Mouse (Mus musculus): ENCODE data around the gene Spata6. TPM values are rescaled to one million over a fixed set of nuclear protein-coding genes. Genes with fewer than 3 reads are reported as not detected.

The Spata6 gene
- 15.1 and 16.7 TPM in 2 replicates for polyA plus RNA-seq (2015; fragmentation: Nextera tagmentation; extraction: Ambion mirVana)

- no peaks in the 10 kb centered on the region for H3K27me3 ChIP-seq (ENCODE audit: control insufficient read depth, insufficient read depth, low read length)
- TF ChIP-seq EP300 (optimal IDR thresholded peaks at IDR 0.05) (no peak), CTCF (IDR thresholded peaks at IDR 0.05; ENCODE audit: low read depth) (no peak)
- H3K36me3 ChIP-seq (ENCODE audit: control insufficient read depth, insufficient read depth, low read length) = no peaks in the 10 kb centered on the region
- peak within 1 kb of the TSS; percentile 78 for H3K4me2 ChIP-seq (replicated peaks; ENCODE audit: low read depth)
- DNase-seq (ENCODE audit: low spot score) (peak; percentile 94), ATAC-seq (ENCODE audit: low FRiP score, low TSS enrichment) (peak; percentile 98)
- no peaks in the 10 kb centered on the region for H3K9me3 ChIP-seq (ENCODE audit: control insufficient read depth, low read length)
- peak within 1 kb of the TSS; percentile 95 for H3K4me3 ChIP-seq (ENCODE audit: low read depth, low read length)
- H3K4me1 ChIP-seq (replicated peaks; ENCODE audit: control insufficient read depth, insufficient read depth) = peaks cover 4% of the 10 kb centered on the region; the same call in 1 of the 2 replicates
- 1% methylated on average over 50 of the region's 50 CpGs for WGBS
- H3K9ac ChIP-seq (ENCODE audit: low read length) = peak within 1 kb of the TSS; percentile 85
- peak within 1 kb of the TSS; percentile 90 for H3K27ac ChIP-seq (replicated peaks)
Observed at GRCm38 (mm10) chr4:111719776-111720661, at the start of gene Spata6. Gene Spata6, plus strand, starts transcription at chr4:111719984.

DNA sequence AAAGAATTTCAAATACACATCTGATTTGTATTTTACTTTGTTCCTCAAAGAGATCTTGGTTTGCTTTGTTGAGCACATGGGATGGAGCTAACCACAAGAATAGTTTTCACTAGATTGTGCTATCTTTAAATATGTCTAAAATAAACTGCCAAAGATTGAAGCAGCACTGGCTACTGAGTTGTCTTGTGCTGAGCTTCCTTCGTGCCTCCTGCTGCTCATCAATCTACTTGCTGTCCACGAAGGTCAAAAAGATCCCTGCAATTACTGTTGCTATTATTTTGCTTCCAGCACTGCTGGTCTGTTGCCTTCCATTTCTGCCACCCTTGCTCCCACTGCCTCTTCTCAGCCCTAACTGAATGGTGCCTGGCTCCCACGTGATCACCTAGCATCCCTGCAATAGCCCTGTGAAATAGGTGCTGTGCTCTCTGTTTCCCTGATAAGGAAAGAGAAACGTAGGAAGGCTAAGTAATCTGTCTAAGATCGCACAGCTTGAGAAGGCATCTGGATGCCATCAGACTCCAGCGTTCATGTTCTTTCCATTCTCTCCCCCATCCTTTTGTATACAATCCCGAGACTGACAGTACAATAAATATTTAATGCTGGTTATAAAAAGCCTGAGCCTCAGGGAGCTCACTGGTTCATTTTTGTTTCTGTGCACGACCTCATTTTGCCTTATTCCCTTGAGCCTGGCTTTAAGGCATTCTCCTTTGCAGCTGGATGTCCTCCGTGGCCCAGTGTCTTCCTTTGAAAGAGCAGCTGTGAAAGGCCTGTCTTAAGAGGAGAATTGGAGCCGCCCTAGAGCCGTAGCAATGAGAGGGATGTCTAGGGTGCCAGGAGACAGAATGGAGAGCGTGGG, 49.0 kb upstream of the Spata6 start:
- TF ChIP-seq CTCF (IDR thresholded peaks at IDR 0.05; ENCODE audit: low read depth) = no peak
- TF ChIP-seq EP300 (optimal IDR thresholded peaks at IDR 0.05) = no peak
- no peaks in the 10 kb centered on the region; the same call in 1 of the 2 replicates for H3K4me1 ChIP-seq (replicated peaks; ENCODE audit: control insufficient read depth, insufficient read depth)
- 17% methylated on average over 12 of the region's 12 CpGs for WGBS
- no peak overlapping the region for H3K4me3 ChIP-seq (ENCODE audit: low read depth, low read length)
- no peaks in the 10 kb centered on the region for H3K36me3 ChIP-seq (ENCODE audit: control insufficient read depth, insufficient read depth, low read length)
- 0 out of 2 replicates have a peak overlapping the region, but pooled peaks have one; percentile 23 for H3K9ac ChIP-seq (ENCODE audit: low read length)
- DNase-seq (ENCODE audit: low spot score) = no peak
- peak overlapping the region; percentile 85 for H3K27ac ChIP-seq (replicated peaks)
- H3K9me3 ChIP-seq (ENCODE audit: control insufficient read depth, low read length) = no peaks in the 10 kb centered on the region
- no peaks in the 10 kb centered on the region for H3K27me3 ChIP-seq (ENCODE audit: control insufficient read depth, insufficient read depth, low read length)
- H3K4me2 ChIP-seq (replicated peaks; ENCODE audit: low read depth) = peak overlapping the region; percentile 34
- peak; percentile 82 for ATAC-seq (ENCODE audit: low FRiP score, low TSS enrichment)

DNA sequence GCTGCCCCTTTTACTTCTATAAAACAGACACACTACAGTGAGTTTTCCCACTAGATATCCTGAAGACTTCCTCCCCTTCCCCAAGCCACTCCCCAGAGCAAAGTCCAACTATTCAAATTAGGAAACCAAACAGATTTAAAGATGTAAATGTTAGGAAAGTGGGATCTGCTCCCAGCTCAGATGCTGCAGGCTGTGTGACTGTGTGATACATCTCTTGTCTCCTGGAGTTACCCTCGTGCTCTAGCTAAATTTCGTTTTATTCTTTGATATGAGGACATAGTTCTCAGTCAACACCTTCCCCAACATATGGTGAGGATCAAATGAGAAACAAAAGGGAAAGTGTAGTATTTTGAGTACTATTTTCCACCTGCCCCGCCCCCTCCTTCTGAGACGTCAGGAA, 48.3 kb upstream of the Spata6 start:
- Histone ChIP-seq H3K4me1 (replicated peaks; ENCODE audit: control insufficient read depth, insufficient read depth) (no peaks in the 10 kb centered on the region; the same call in 1 of the 2 replicates), H3K9ac (ENCODE audit: low read length) (0 out of 2 replicates have a peak overlapping the region, but pooled peaks have one; percentile 23), H3K27me3 (ENCODE audit: control insufficient read depth, insufficient read depth, low read length) (no peaks in the 10 kb centered on the region), H3K4me2 (replicated peaks; ENCODE audit: low read depth) (peak overlapping the region; percentile 34), H3K9me3 (ENCODE audit: control insufficient read depth, low read length) (no peaks in the 10 kb centered on the region), H3K4me3 (ENCODE audit: low read depth, low read length) (no peak overlapping the region), H3K36me3 (ENCODE audit: control insufficient read depth, insufficient read depth, low read length) (no peaks in the 10 kb centered on the region), H3K27ac (replicated peaks) (peak overlapping the region; percentile 85)
- TF ChIP-seq CTCF (IDR thresholded peaks at IDR 0.05; ENCODE audit: low read depth) = no peak
- TF ChIP-seq EP300 (optimal IDR thresholded peaks at IDR 0.05) = no peak
- 32% methylated on average over 4 of the region's 4 CpGs for WGBS
- no peak for ATAC-seq (ENCODE audit: low FRiP score, low TSS enrichment)
- no peak for DNase-seq (ENCODE audit: low spot score)

- H3K9ac ChIP-seq (ENCODE audit: low read length) = no peak overlapping the region
- TF ChIP-seq CTCF (IDR thresholded peaks at IDR 0.05; ENCODE audit: low read depth) = no peak
- no peak for TF ChIP-seq EP300 (optimal IDR thresholded peaks at IDR 0.05)
- no peaks in the 10 kb centered on the region for H3K9me3 ChIP-seq (ENCODE audit: control insufficient read depth, low read length)
- H3K4me2 ChIP-seq (replicated peaks; ENCODE audit: low read depth) = no peak overlapping the region
- no peaks in the 10 kb centered on the region; the same call in 1 of the 2 replicates for H3K4me1 ChIP-seq (replicated peaks; ENCODE audit: control insufficient read depth, insufficient read depth)
- ATAC-seq (ENCODE audit: low FRiP score, low TSS enrichment) (no peak), DNase-seq (ENCODE audit: low spot score) (no peak)
- H3K4me3 ChIP-seq (ENCODE audit: low read depth, low read length) = no peak overlapping the region
- H3K27me3 ChIP-seq (ENCODE audit: control insufficient read depth, insufficient read depth, low read length) = no peaks in the 10 kb centered on the region
- H3K27ac ChIP-seq (replicated peaks) = no peak overlapping the region
- H3K36me3 ChIP-seq (ENCODE audit: control insufficient read depth, insufficient read depth, low read length) = no peaks in the 10 kb centered on the region
Observed at GRCm38 (mm10) chr4:111673904-111674303, 45.9 kb upstream of the Spata6 start.

DNA sequence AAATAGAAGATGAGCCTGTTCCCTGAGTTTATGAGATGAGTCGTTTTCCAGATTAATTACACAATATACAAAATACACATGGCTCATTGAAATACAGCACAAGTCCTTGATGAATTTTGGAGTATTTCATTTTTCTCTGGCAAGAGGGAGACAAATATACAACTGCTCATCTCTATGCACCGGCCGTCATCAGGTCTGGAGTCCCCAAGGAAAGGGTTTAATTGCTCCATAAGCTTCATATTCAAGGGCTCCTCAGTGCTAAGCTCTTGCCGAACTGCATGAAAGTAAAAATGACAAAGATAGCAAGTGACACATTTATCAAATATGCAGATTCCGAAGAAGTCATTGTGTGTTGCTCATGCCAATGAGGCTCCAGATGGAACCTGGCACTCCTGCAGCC, 37.9 kb upstream of the Spata6 start:
- H3K4me2 ChIP-seq (replicated peaks; ENCODE audit: low read depth) = no peak overlapping the region
- no peak overlapping the region for H3K27ac ChIP-seq (replicated peaks)
- H3K9ac ChIP-seq (ENCODE audit: low read length) = no peak overlapping the region
- no peak overlapping the region for H3K4me3 ChIP-seq (ENCODE audit: low read depth, low read length)
- H3K36me3 ChIP-seq (ENCODE audit: control insufficient read depth, insufficient read depth, low read length) = no peaks in the 10 kb centered on the region
- no peaks in the 10 kb centered on the region for H3K9me3 ChIP-seq (ENCODE audit: control insufficient read depth, low read length)
- no peak for TF ChIP-seq CTCF (IDR thresholded peaks at IDR 0.05; ENCODE audit: low read depth)
- TF ChIP-seq EP300 (optimal IDR thresholded peaks at IDR 0.05) = no peak
- ATAC-seq (ENCODE audit: low FRiP score, low TSS enrichment) = no peak
- no peak for DNase-seq (ENCODE audit: low spot score)
- H3K27me3 ChIP-seq (ENCODE audit: control insufficient read depth, insufficient read depth, low read length) = no peaks in the 10 kb centered on the region
- WGBS = 72% methylated on average over 5 of the region's 5 CpGs
- no peaks in the 10 kb centered on the region for H3K4me1 ChIP-seq (replicated peaks; ENCODE audit: control insufficient read depth, insufficient read depth)
